Mouse (Mus musculus): Measurements from ENCODE around the gene Gm10192. TPM values are rescaled to one million over a fixed set of nuclear protein-coding genes. Genes with fewer than 3 reads are reported as not detected.

Gm10192 gene
- polyA plus RNA-seq, 1 experiment from 2014 or later: not detected

GRCm38 (mm10) chr4:97156841-97157345, 26.1 kb downstream of the Gm10192 start:
- ATAC-seq: no peak
- H3K9me3 ChIP-seq (ENCODE audit: control insufficient read depth, low read length): no peaks in the 10 kb centered on the region; the same call in 1 of the 2 replicates
- no peaks in the 10 kb centered on the region for H3K36me3 ChIP-seq (ENCODE audit: control insufficient read depth, insufficient read depth, low read length)
- no peak overlapping the region for H3K9ac ChIP-seq (ENCODE audit: low read depth, low read length)
- peak overlapping the region; percentile 23; the same call in 1 of the 2 replicates for H3K4me2 ChIP-seq (ENCODE audit: low read length)
- 40% methylated on average over 10 of the region's 10 CpGs for WGBS
- no peaks in the 10 kb centered on the region for H3K27me3 ChIP-seq (replicated peaks; ENCODE audit: control insufficient read depth, insufficient read depth, low read length)
- H3K27ac ChIP-seq (ENCODE audit: low read depth, low read length): no peak overlapping the region
- no peaks in the 10 kb centered on the region; the same call in none of the 2 replicates for H3K4me1 ChIP-seq (ENCODE audit: control insufficient read depth, insufficient read depth, low read depth, low read length)
- H3K4me3 ChIP-seq (ENCODE audit: low read length): no peak overlapping the region

GRCm38 (mm10) chr4:97156084-97156483, 26.9 kb downstream of the Gm10192 start:
- 19% methylated on average over 3 of the region's 3 CpGs for WGBS

GRCm38 (mm10) chr4:97153554-97153953, 29.4 kb downstream of the Gm10192 start:
- Histone ChIP-seq H3K9me3 (ENCODE audit: control insufficient read depth, low read length) (no peaks in the 10 kb centered on the region; the same call in 1 of the 2 replicates), H3K9ac (ENCODE audit: low read depth, low read length) (no peak overlapping the region), H3K27me3 (replicated peaks; ENCODE audit: control insufficient read depth, insufficient read depth, low read length) (no peaks in the 10 kb centered on the region), H3K4me3 (ENCODE audit: low read length) (no peak overlapping the region), H3K4me2 (ENCODE audit: low read length) (no peak overlapping the region), H3K27ac (ENCODE audit: low read depth, low read length) (no peak overlapping the region), H3K4me1 (ENCODE audit: control insufficient read depth, insufficient read depth, low read depth, low read length) (no peaks in the 10 kb centered on the region; the same call in none of the 2 replicates), H3K36me3 (ENCODE audit: control insufficient read depth, insufficient read depth, low read length) (no peaks in the 10 kb centered on the region)
- ATAC-seq: no peak

More at GRCm38 (mm10) chr4:97156084-97156483, 26.9 kb downstream of the Gm10192 start:
- Histone ChIP-seq H3K4me2 (ENCODE audit: low read length) (no peak overlapping the region), H3K9me3 (ENCODE audit: control insufficient read depth, low read length) (no peaks in the 10 kb centered on the region; the same call in 1 of the 2 replicates), H3K27ac (ENCODE audit: low read depth, low read length) (no peak overlapping the region), H3K9ac (ENCODE audit: low read depth, low read length) (no peak overlapping the region), H3K4me1 (ENCODE audit: control insufficient read depth, insufficient read depth, low read depth, low read length) (no peaks in the 10 kb centered on the region; the same call in none of the 2 replicates), H3K36me3 (ENCODE audit: control insufficient read depth, insufficient read depth, low read length) (no peaks in the 10 kb centered on the region), H3K27me3 (replicated peaks; ENCODE audit: control insufficient read depth, insufficient read depth, low read length) (no peaks in the 10 kb centered on the region), H3K4me3 (ENCODE audit: low read length) (no peak overlapping the region)
- no peak for ATAC-seq

GRCm38 (mm10) chr4:97142484-97142883, 40.5 kb downstream of the Gm10192 start:
- Histone ChIP-seq H3K4me3 (ENCODE audit: low read length) (no peak overlapping the region), H3K9ac (ENCODE audit: low read depth, low read length) (no peak overlapping the region), H3K4me1 (ENCODE audit: control insufficient read depth, insufficient read depth, low read depth, low read length) (no peaks in the 10 kb centered on the region), H3K4me2 (ENCODE audit: low read length) (no peak overlapping the region), H3K27me3 (replicated peaks; ENCODE audit: control insufficient read depth, insufficient read depth, low read length) (no peaks in the 10 kb centered on the region), H3K27ac (ENCODE audit: low read depth, low read length) (no peak overlapping the region), H3K9me3 (ENCODE audit: control insufficient read depth, low read length) (no peaks in the 10 kb centered on the region), H3K36me3 (ENCODE audit: control insufficient read depth, insufficient read depth, low read length) (no peaks in the 10 kb centered on the region)
- no peak for ATAC-seq
- 99% methylated on average over 2 of the region's 2 CpGs for WGBS
